Mouse (Mus musculus): ENCODE data around the gene Sphk1. TPM values are rescaled to one million over a fixed set of nuclear protein-coding genes. Genes with fewer than 3 reads are reported as not detected.

Sphk1 gene
- total RNA-seq, 2 experiments from 2014 or later = 34.0 to 65.2 TPM

GRCm38 (mm10) chr11:116571767-116572679, 41.3 kb downstream of the Sphk1 start:
- ATAC-seq (replicated peaks; ENCODE audit: low FRiP score, poor library complexity, severe bottlenecking) = peak; percentile 75

GRCm38 (mm10) chr11:116572756-116573543, 42.2 kb downstream of the Sphk1 start:
- ATAC-seq (replicated peaks; ENCODE audit: low FRiP score, poor library complexity, severe bottlenecking) = peak; percentile 76

- ATAC-seq (replicated peaks; ENCODE audit: low FRiP score, poor library complexity, severe bottlenecking) = no peak
These were observed 43.8 kb downstream of the Sphk1 start for GRCm38 (mm10) chr11:116574486-116574885.

- ATAC-seq (replicated peaks; ENCODE audit: low FRiP score, poor library complexity, severe bottlenecking) = no peak
These were observed 44.3 kb downstream of the Sphk1 start for GRCm38 (mm10) chr11:116574982-116575381.

GRCm38 (mm10) chr11:116575396-116575795, 44.7 kb downstream of the Sphk1 start:
- no peak for ATAC-seq (replicated peaks; ENCODE audit: low FRiP score, poor library complexity, severe bottlenecking)

- ATAC-seq (replicated peaks; ENCODE audit: low FRiP score, poor library complexity, severe bottlenecking) = no peak
These were observed 48.6 kb downstream of the Sphk1 start for GRCm38 (mm10) chr11:116579280-116579679.

- peak; percentile 81 for ATAC-seq (replicated peaks; ENCODE audit: low FRiP score, poor library complexity, severe bottlenecking)
These were observed 49.4 kb downstream of the Sphk1 start for GRCm38 (mm10) chr11:116580031-116580652.

GRCm38 (mm10) chr11:116580711-116581375, 50.1 kb downstream of the Sphk1 start:
- peak; percentile 76 for ATAC-seq (replicated peaks; ENCODE audit: low FRiP score, poor library complexity, severe bottlenecking)

- ATAC-seq (replicated peaks; ENCODE audit: low FRiP score, poor library complexity, severe bottlenecking) = peak; percentile 83
These were observed 50.7 kb downstream of the Sphk1 start, which contains the start of gene Ube2o for GRCm38 (mm10) chr11:116581376-116581814. Ube2o (minus strand) TSS chr11:116581447.

GRCm38 (mm10) chr11:116585682-116586081, 55.0 kb downstream of the Sphk1 start:
- no peak for ATAC-seq (replicated peaks; ENCODE audit: low FRiP score, poor library complexity, severe bottlenecking)

Other genes with a start within 250 kb of the Sphk1 start
- gene Galr2, start 250.0 kb upstream of the Sphk1 start, total RNA-seq (2015; ENCODE audit: low replicate concordance) = not detected in 2 replicates
- gene Galr2, start 250.0 kb upstream of the Sphk1 start, total RNA-seq (2017; ENCODE audit: low replicate concordance) = not detected in 2 replicates
- gene Exoc7, start 223.7 kb upstream of the Sphk1 start, total RNA-seq (2015; ENCODE audit: low replicate concordance) = 7.6 and 8.4 TPM in 2 replicates
- 7.4 and 57.7 TPM in 2 replicates for gene Exoc7, start 223.7 kb upstream of the Sphk1 start, total RNA-seq (2017; ENCODE audit: low replicate concordance)
- not detected in 2 replicates for gene Foxj1, start 195.5 kb upstream of the Sphk1 start, total RNA-seq (2015; ENCODE audit: low replicate concordance)
- gene Foxj1, start 195.5 kb upstream of the Sphk1 start, total RNA-seq (2017; ENCODE audit: low replicate concordance) = 0.83 TPM in 1 of 2 replicates, not detected in the other
- gene Rnf157, start 117.9 kb upstream of the Sphk1 start, total RNA-seq (2015; ENCODE audit: low replicate concordance) = 5.8 and 11.7 TPM in 2 replicates
- gene Rnf157, start 117.9 kb upstream of the Sphk1 start, total RNA-seq (2017; ENCODE audit: low replicate concordance) = 9.2 and 9.8 TPM in 2 replicates
- gene Ubald2, start 96.8 kb upstream of the Sphk1 start, total RNA-seq (2015; ENCODE audit: low replicate concordance) = 153 and 187 TPM in 2 replicates
- gene Ubald2, start 96.8 kb upstream of the Sphk1 start, total RNA-seq (2017; ENCODE audit: low replicate concordance) = 47.2 and 63.3 TPM in 2 replicates
- gene Qrich2, start 64.7 kb upstream of the Sphk1 start, total RNA-seq (2015; ENCODE audit: low replicate concordance) = not detected in 2 replicates
- gene Qrich2, start 64.7 kb upstream of the Sphk1 start, total RNA-seq (2017; ENCODE audit: low replicate concordance) = not detected in 2 replicates
- gene Prpsap1, start 36.7 kb upstream of the Sphk1 start, total RNA-seq (2015; ENCODE audit: low replicate concordance) = 10.8 and 15.9 TPM in 2 replicates
- gene Prpsap1, start 36.7 kb upstream of the Sphk1 start, total RNA-seq (2017; ENCODE audit: low replicate concordance) = 9.5 and 12.0 TPM in 2 replicates
- 95.5 and 136 TPM in 2 replicates for gene Ube2o, start 50.5 kb downstream of the Sphk1 start, total RNA-seq (2015; ENCODE audit: low replicate concordance)
- 126 and 150 TPM in 2 replicates for gene Ube2o, start 50.5 kb downstream of the Sphk1 start, total RNA-seq (2017; ENCODE audit: low replicate concordance)
- gene Aanat, start 55.5 kb downstream of the Sphk1 start, total RNA-seq (2015; ENCODE audit: low replicate concordance) = not detected in 2 replicates
- not detected in 2 replicates for gene Aanat, start 55.5 kb downstream of the Sphk1 start, total RNA-seq (2017; ENCODE audit: low replicate concordance)
- gene Rhbdf2, start 96.1 kb downstream of the Sphk1 start, total RNA-seq (2015; ENCODE audit: low replicate concordance) = 6.3 and 12.6 TPM in 2 replicates
- gene Rhbdf2, start 96.1 kb downstream of the Sphk1 start, total RNA-seq (2017; ENCODE audit: low replicate concordance) = 5.9 and 11.5 TPM in 2 replicates
- not detected in 2 replicates for gene Prcd, start 122.6 kb downstream of the Sphk1 start, total RNA-seq (2015; ENCODE audit: low replicate concordance)
- not detected in 2 replicates for gene Prcd, start 122.6 kb downstream of the Sphk1 start, total RNA-seq (2017; ENCODE audit: low replicate concordance)
- not detected in 2 replicates for gene Cygb, start 123.4 kb downstream of the Sphk1 start, total RNA-seq (2015; ENCODE audit: low replicate concordance)
- not detected in 2 replicates for gene Cygb, start 123.4 kb downstream of the Sphk1 start, total RNA-seq (2017; ENCODE audit: low replicate concordance)
- not detected in 2 replicates for gene St6galnac1, start 244.6 kb downstream of the Sphk1 start, total RNA-seq (2015; ENCODE audit: low replicate concordance)
- gene St6galnac1, start 244.6 kb downstream of the Sphk1 start, total RNA-seq (2017; ENCODE audit: low replicate concordance) = not detected in 2 replicates